Mouse (Mus musculus) liver, embryonic 12.5 days (tissue): ENCODE measurements at regions not wholly inside any gene's neighbourhood (a gene's known extent, or its start where the extent isn't known, plus 50 kb on each side); places are given as distances from the start of the nearest gene placed in this dataset.

Experiments
- ATAC-seq: fragments of 200-750 bp; cut with Nextera tagmentation; 2 replicates; pipeline ENCODE4 v1.8.0; 2017; ENCODE audit warnings: moderate number of reproducible peaks, mild to moderate bottlenecking, moderate library complexity
- H3K27ac ChIP-seq: fragments of 300-500 bp; sonication (generic); 2 replicates; pipeline ENCODE4 v1.5.1; 2016; ENCODE audit warnings: mild to moderate bottlenecking
- H3K27me3 ChIP-seq: fragments of 300-500 bp; sonication (generic); replicated peaks from 2 replicates; pipeline ENCODE4 v1.6.1; 2016; ENCODE audit warnings: mild to moderate bottlenecking, moderate library complexity
- H3K36me3 ChIP-seq: fragments of 300-500 bp; sonication (generic); 2 replicates; pipeline ENCODE4 v1.6.1; 2016; ENCODE audit warnings: mild to moderate bottlenecking, moderate library complexity
- H3K4me1 ChIP-seq: fragments of 300-500 bp; sonication (generic); 2 replicates; pipeline ENCODE4 v1.6.1; 2016
- H3K4me2 ChIP-seq: fragments of 300-500 bp; sonication (generic); 2 replicates; pipeline ENCODE4 v1.6.1; 2016; ENCODE audit warnings: mild to moderate bottlenecking, moderate library complexity
- H3K4me3 ChIP-seq: fragments of 300-500 bp; sonication (generic); 2 replicates; pipeline ENCODE4 v1.5.1; 2016; ENCODE audit warnings: mild to moderate bottlenecking, moderate library complexity
- H3K9ac ChIP-seq: fragments of 300-500 bp; sonication (generic); 2 replicates; pipeline ENCODE4 v1.6.1; 2016; ENCODE audit warnings: mild to moderate bottlenecking, moderate library complexity
- H3K9me3 ChIP-seq: fragments of 300-500 bp; sonication (generic); replicated peaks from 2 replicates; pipeline ENCODE4 v1.6.1; 2016; ENCODE audit warnings: mild to moderate bottlenecking, moderate library complexity
- WGBS: fragments of 180-500 bp; shearing (Covaris S2); methylation state at CpG from one replicate; pipeline ENCODE4 v1.1.7; 2016; ENCODE audit not compliant: insufficient replicate concordance; 5-methylcytosine and 5-hydroxymethylcytosine counted together

GRCm38 (mm10) chr19:26143539-26143938 lies 461.3 kb upstream of the Smarca2 start:
- no peaks in the 10 kb centered on the region for H3K36me3 ChIP-seq
- H3K27me3 ChIP-seq = no peaks in the 10 kb centered on the region
- WGBS = 64% methylated on average over 2 of the region's 2 CpGs
- no peak overlapping the region for H3K27ac ChIP-seq
- no peaks in the 10 kb centered on the region for H3K9me3 ChIP-seq
- ATAC-seq = no peak
- no peak overlapping the region for H3K4me3 ChIP-seq
- no peaks in the 10 kb centered on the region for H3K4me1 ChIP-seq
- H3K9ac ChIP-seq = no peak overlapping the region
- no peak overlapping the region for H3K4me2 ChIP-seq

- no peaks in the 10 kb centered on the region for H3K9me3 ChIP-seq
- H3K4me2 ChIP-seq = no peak overlapping the region
- no peak overlapping the region for H3K27ac ChIP-seq
- no peaks in the 10 kb centered on the region for H3K36me3 ChIP-seq
- no peak for ATAC-seq
- H3K4me1 ChIP-seq = no peaks in the 10 kb centered on the region
- H3K27me3 ChIP-seq = no peaks in the 10 kb centered on the region
- 58% methylated on average over 4 of the region's 4 CpGs for WGBS
- no peak overlapping the region for H3K9ac ChIP-seq
- no peak overlapping the region for H3K4me3 ChIP-seq
Observed at GRCm38 (mm10) chr19:26151216-26151615, 453.6 kb upstream of the Smarca2 start.

GRCm38 (mm10) chr19:26164993-26165392 lies 439.9 kb upstream of the Smarca2 start:
- no peaks in the 10 kb centered on the region for H3K27me3 ChIP-seq
- 52% methylated on average over 13 of the region's 13 CpGs for WGBS

DNA sequence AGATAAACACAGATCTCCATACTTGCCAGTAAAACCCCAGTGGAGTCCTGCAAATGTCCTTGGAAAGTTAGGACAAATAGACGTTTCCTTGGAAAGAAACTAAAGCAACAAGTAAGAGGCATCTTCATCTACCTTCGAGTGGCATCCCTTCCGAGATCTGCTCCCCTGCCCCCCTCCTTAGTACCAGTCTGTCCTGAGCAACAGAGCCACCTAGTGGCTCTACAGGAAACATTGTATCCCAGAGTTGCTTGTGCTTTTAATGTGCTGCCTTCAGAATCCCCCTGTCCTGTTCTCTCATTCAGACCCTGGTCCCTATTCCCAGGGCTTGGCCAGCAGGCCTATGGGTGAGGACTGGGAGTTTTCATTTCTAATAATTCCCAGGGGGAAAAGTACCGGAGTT lies 423.1 kb upstream of the Smarca2 start:
- WGBS = 27% methylated on average over 4 of the region's 4 CpGs
- H3K36me3 ChIP-seq = no peaks in the 10 kb centered on the region
- H3K9me3 ChIP-seq = no peaks in the 10 kb centered on the region
- H3K4me2 ChIP-seq = no peak overlapping the region
- ATAC-seq = no peak
- H3K27me3 ChIP-seq = no peaks in the 10 kb centered on the region
- no peak overlapping the region for H3K4me3 ChIP-seq
- H3K4me1 ChIP-seq = no peaks in the 10 kb centered on the region
- no peak overlapping the region for H3K9ac ChIP-seq
- H3K27ac ChIP-seq = no peak overlapping the region

More at GRCm38 (mm10) chr19:26164993-26165392, 439.9 kb upstream of the Smarca2 start:
- Histone ChIP-seq H3K9me3 (no peaks in the 10 kb centered on the region), H3K27ac (no peak overlapping the region), H3K9ac (no peak overlapping the region), H3K4me1 (no peaks in the 10 kb centered on the region), H3K4me3 (no peak overlapping the region), H3K36me3 (no peaks in the 10 kb centered on the region), H3K4me2 (no peak overlapping the region)
- no peak for ATAC-seq

- H3K36me3 ChIP-seq = no peaks in the 10 kb centered on the region
- 77% methylated on average over 7 of the region's 7 CpGs for WGBS
- ATAC-seq = no peak
Observed at GRCm38 (mm10) chr19:26185012-26185411, 419.8 kb upstream of the Smarca2 start.

DNA sequence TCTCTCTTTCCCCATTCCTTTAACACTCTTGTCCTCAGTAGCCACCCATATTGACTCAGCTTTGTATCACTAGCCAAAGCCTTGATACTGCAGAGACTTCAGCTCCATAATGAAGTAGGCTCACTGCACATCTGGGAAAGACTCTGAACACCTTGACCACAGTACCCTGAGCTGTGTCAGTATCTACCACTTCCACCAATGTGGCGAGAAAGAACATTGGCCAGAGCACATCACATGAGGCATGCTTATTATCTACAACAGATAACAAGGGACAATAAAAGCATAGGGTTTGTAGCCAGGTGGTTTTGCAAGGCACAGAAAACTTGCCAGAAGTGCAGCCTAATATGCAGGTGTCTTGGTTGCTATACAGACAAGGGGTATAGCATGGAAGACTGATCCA lies 414.0 kb upstream of the Smarca2 start:
- no peak overlapping the region for H3K27ac ChIP-seq
- H3K4me1 ChIP-seq = no peaks in the 10 kb centered on the region
- H3K27me3 ChIP-seq = no peaks in the 10 kb centered on the region
- no peaks in the 10 kb centered on the region for H3K36me3 ChIP-seq
- no peak overlapping the region for H3K4me3 ChIP-seq
- 44% methylated on average over 1 of the region's 1 CpGs for WGBS
- H3K9me3 ChIP-seq = no peaks in the 10 kb centered on the region
- no peak overlapping the region for H3K4me2 ChIP-seq
- no peak for ATAC-seq
- H3K9ac ChIP-seq = no peak overlapping the region

More at GRCm38 (mm10) chr19:26185012-26185411, 419.8 kb upstream of the Smarca2 start:
- Histone ChIP-seq H3K9me3 (no peaks in the 10 kb centered on the region), H3K4me3 (no peak overlapping the region), H3K4me2 (no peak overlapping the region), H3K4me1 (no peaks in the 10 kb centered on the region), H3K27me3 (no peaks in the 10 kb centered on the region), H3K9ac (no peak overlapping the region), H3K27ac (no peak overlapping the region)

GRCm38 (mm10) chr19:26193664-26194063 lies 411.2 kb upstream of the Smarca2 start:
- H3K36me3 ChIP-seq = no peaks in the 10 kb centered on the region
- H3K9ac ChIP-seq = no peak overlapping the region
- no peak overlapping the region for H3K4me3 ChIP-seq
- no peaks in the 10 kb centered on the region for H3K27me3 ChIP-seq
- H3K27ac ChIP-seq = no peak overlapping the region
- no peak for ATAC-seq
- H3K9me3 ChIP-seq = no peaks in the 10 kb centered on the region
- 35% methylated on average over 1 of the region's 1 CpGs for WGBS
- H3K4me2 ChIP-seq = no peak overlapping the region
- no peaks in the 10 kb centered on the region for H3K4me1 ChIP-seq

- 42% methylated on average over 1 of the region's 1 CpGs for WGBS
Observed at GRCm38 (mm10) chr19:26208760-26209159, 396.1 kb upstream of the Smarca2 start.

GRCm38 (mm10) chr19:26234539-26234938 lies 370.3 kb upstream of the Smarca2 start:
- no peaks in the 10 kb centered on the region for H3K9me3 ChIP-seq
- no peak overlapping the region for H3K27ac ChIP-seq
- 49% methylated on average over 4 of the region's 4 CpGs for WGBS
- no peaks in the 10 kb centered on the region for H3K4me1 ChIP-seq
- no peak overlapping the region for H3K4me2 ChIP-seq
- ATAC-seq = no peak
- no peaks in the 10 kb centered on the region for H3K27me3 ChIP-seq
- H3K9ac ChIP-seq = no peak overlapping the region
- no peak overlapping the region for H3K4me3 ChIP-seq
- no peaks in the 10 kb centered on the region for H3K36me3 ChIP-seq

More at GRCm38 (mm10) chr19:26208760-26209159, 396.1 kb upstream of the Smarca2 start:
- Histone ChIP-seq H3K4me2 (no peak overlapping the region), H3K4me1 (no peaks in the 10 kb centered on the region), H3K27me3 (no peaks in the 10 kb centered on the region), H3K27ac (no peak overlapping the region), H3K4me3 (no peak overlapping the region), H3K9ac (no peak overlapping the region), H3K9me3 (no peaks in the 10 kb centered on the region), H3K36me3 (no peaks in the 10 kb centered on the region)
- no peak for ATAC-seq

GRCm38 (mm10) chr19:26244067-26244466 lies 360.8 kb upstream of the Smarca2 start:
- Histone ChIP-seq H3K9ac (no peak overlapping the region), H3K4me3 (no peak overlapping the region), H3K4me2 (no peak overlapping the region), H3K27me3 (no peaks in the 10 kb centered on the region), H3K9me3 (no peaks in the 10 kb centered on the region), H3K27ac (no peak overlapping the region), H3K4me1 (no peaks in the 10 kb centered on the region), H3K36me3 (no peaks in the 10 kb centered on the region)
- 67% methylated on average over 6 of the region's 6 CpGs for whole genome bisulfite sequencing
- no peak for ATAC-seq

DNA sequence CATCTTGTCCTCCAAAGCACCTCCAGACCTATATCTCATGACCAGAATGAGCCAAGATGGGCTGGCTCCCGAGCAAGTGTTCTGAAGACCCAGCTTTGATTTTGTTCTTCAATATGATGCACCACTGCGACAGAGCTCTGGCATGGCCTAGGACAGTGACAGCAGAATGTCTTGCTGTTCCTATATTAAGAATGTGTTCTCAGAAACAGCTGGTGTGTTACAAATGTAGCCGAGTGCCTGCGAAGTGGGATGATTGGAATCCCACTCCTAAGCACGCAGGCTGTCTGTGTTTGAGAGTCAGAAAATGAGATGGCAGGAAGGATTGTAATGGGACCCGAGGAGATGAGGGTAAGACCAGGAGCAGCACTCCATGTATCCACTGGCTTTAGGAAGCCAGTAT lies 355.1 kb upstream of the Smarca2 start:
- H3K4me1 ChIP-seq = no peaks in the 10 kb centered on the region
- no peak overlapping the region for H3K4me3 ChIP-seq
- H3K36me3 ChIP-seq = no peaks in the 10 kb centered on the region
- no peak for ATAC-seq
- WGBS = 62% methylated on average over 6 of the region's 6 CpGs
- H3K27me3 ChIP-seq = no peaks in the 10 kb centered on the region
- H3K9ac ChIP-seq = no peak overlapping the region
- H3K9me3 ChIP-seq = no peaks in the 10 kb centered on the region
- H3K27ac ChIP-seq = no peak overlapping the region
- H3K4me2 ChIP-seq = no peak overlapping the region

DNA sequence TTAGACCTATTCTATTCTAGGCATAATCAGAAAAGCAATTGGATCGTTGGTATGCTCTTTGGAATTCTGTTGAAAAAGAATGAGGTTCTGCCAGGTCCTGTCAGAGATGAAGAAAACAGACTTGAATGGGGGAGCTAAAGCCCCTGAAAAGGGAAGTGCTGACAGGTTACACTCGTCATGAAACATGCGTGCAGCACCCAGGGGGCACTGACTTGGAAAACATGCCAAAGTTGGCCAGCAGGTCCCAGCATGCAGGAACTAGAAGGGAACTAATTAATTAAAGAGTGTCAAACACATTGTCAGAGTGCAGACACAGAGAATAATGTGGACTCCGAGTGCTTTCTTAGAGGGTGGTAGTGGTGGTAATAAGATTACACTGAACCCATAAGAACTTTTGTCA lies 346.2 kb upstream of the Smarca2 start:
- no peak for ATAC-seq
- Histone ChIP-seq H3K27ac (no peak overlapping the region), H3K4me1 (no peaks in the 10 kb centered on the region), H3K36me3 (no peaks in the 10 kb centered on the region), H3K9ac (no peak overlapping the region), H3K27me3 (no peaks in the 10 kb centered on the region), H3K4me3 (no peak overlapping the region), H3K9me3 (no peaks in the 10 kb centered on the region), H3K4me2 (no peak overlapping the region)
- 59% methylated on average over 4 of the region's 4 CpGs for WGBS

DNA sequence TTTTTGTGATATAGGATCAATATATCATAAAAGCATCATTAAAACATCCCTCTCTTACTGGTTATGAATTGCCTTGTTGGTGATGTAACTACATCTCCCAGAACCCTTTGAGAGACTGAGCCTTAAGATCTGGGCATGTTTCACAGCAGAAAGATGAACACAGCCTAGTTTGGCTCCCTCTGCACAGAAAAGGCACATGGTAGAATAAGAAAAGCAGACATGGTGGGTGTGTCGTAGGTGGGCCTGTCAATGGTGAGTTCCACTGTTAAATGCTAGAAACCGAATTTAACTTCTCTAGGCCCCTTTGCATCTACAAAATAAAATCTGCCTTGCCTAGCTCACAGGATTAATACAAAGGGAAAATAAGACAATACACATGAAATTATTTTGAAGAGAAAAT lies 343.3 kb upstream of the Smarca2 start:
- no peaks in the 10 kb centered on the region for H3K4me1 ChIP-seq
- no peaks in the 10 kb centered on the region for H3K36me3 ChIP-seq
- H3K9ac ChIP-seq = no peak overlapping the region
- 66% methylated on average over 2 of the region's 2 CpGs for WGBS
- no peaks in the 10 kb centered on the region for H3K9me3 ChIP-seq
- no peak overlapping the region for H3K4me3 ChIP-seq
- no peaks in the 10 kb centered on the region for H3K27me3 ChIP-seq
- no peak overlapping the region for H3K27ac ChIP-seq
- H3K4me2 ChIP-seq = no peak overlapping the region
- ATAC-seq = no peak
